Mouse (Mus musculus) small intestine, adult 2 months (tissue): ENCODE results near the gene B4galnt1. TPM values are rescaled to one million over a fixed set of nuclear protein-coding genes. Genes with fewer than 3 reads are reported as not detected.

Experiments used
- H3K27ac ChIP-seq: fragments of 200-500 bp; 2 replicates; pipeline ENCODE4 v1.5.1; 2012; ENCODE audit warnings: low read depth, low read length, control low read depth, inconsistent platforms; ENCODE audit not compliant: insufficient read depth
- H3K27me3 ChIP-seq: fragments of 200-500 bp; 2 replicates; pipeline ENCODE4 v1.6.1; 2012; ENCODE audit warnings: mild to moderate bottlenecking, moderate library complexity, low read length, inconsistent platforms; ENCODE audit not compliant: control insufficient read depth, insufficient read depth
- H3K36me3 ChIP-seq: fragments of 200-500 bp; 2 replicates; pipeline ENCODE4 v1.6.1; 2012; ENCODE audit warnings: mild to moderate bottlenecking, low read length, control low read depth, inconsistent platforms; ENCODE audit not compliant: control insufficient read depth, insufficient read depth
- H3K4me1 ChIP-seq: fragments of 200-500 bp; 2 replicates; pipeline ENCODE4 v1.6.1; 2012; ENCODE audit warnings: low read length, inconsistent platforms, mixed read lengths; ENCODE audit not compliant: control insufficient read depth, insufficient read depth, insufficient read length
- H3K4me3 ChIP-seq: fragments of 200-500 bp; 2 replicates; pipeline ENCODE4 v1.5.1; 2012; ENCODE audit warnings: low read depth, mild to moderate bottlenecking, control low read depth, inconsistent platforms, low read length, moderate library complexity
- CTCF ChIP-seq: fragments of 200-500 bp; IDR thresholded peaks from 2 replicates; pipeline ENCODE4 v1.5.1; 2012; ENCODE audit warnings: low read depth, mild to moderate bottlenecking, control low read depth, inconsistent platforms, low read length, moderate library complexity, mixed read lengths; ENCODE audit not compliant: insufficient replicate concordance, insufficient read length; ENCODE audit errors: extremely low read depth
- POLR2A ChIP-seq: fragments of 200-500 bp; IDR thresholded peaks from 2 replicates; pipeline ENCODE4 v1.6.1; 2012; ENCODE audit warnings: low read depth, mild to moderate bottlenecking, control low read depth, inconsistent platforms, low read length, moderate library complexity
- WGBS: fragments of 180-500 bp; shearing (Covaris S2); methylation state at CpG from one replicate; pipeline ENCODE4 v1.1.7; 2018; 5-methylcytosine and 5-hydroxymethylcytosine counted together
- polyA plus RNA-seq: library from polyadenylated mRNA; depleted of rRNA; stranded (reverse); fragments of >200 nt; gene quantifications from 2 replicates; pipeline ENCODE4 v1.2.3, GENCODE M21; 2012

Gene B4galnt1
- polyA plus RNA-seq, 1 experiment = 484 TPM

- Histone ChIP-seq H3K4me3 (no peak overlapping the region), H3K36me3 (peaks cover under 1% of the 10 kb centered on the region), H3K27me3 (no peaks in the 10 kb centered on the region), H3K27ac (peak overlapping the region; percentile 100), H3K4me1 (peaks cover 35% of the 10 kb centered on the region)
- WGBS = 21% methylated on average over 8 of the region's 8 CpGs
- TF ChIP-seq POLR2A (no peak; the same call in 1 of the 2 replicates), CTCF (no peak)
Observed at GRCm38 (mm10) chr10:127135118-127135836, 29.7 kb upstream of the B4galnt1 start.

- H3K4me1 ChIP-seq = peaks cover 41% of the 10 kb centered on the region
- peaks cover 5% of the 10 kb centered on the region for H3K36me3 ChIP-seq
- no peak overlapping the region for H3K4me3 ChIP-seq
- WGBS = 18% methylated on average over 4 of the region's 4 CpGs
- TF ChIP-seq POLR2A (no peak), CTCF (no peak)
- peak overlapping the region; percentile 100 for H3K27ac ChIP-seq
- no peaks in the 10 kb centered on the region for H3K27me3 ChIP-seq
Observed at GRCm38 (mm10) chr10:127136510-127136909, 28.5 kb upstream of the B4galnt1 start.

GRCm38 (mm10) chr10:127137896-127138295, 27.1 kb upstream of the B4galnt1 start:
- Histone ChIP-seq H3K36me3 (peaks cover 7% of the 10 kb centered on the region), H3K4me3 (no peak overlapping the region), H3K4me1 (peaks cover 43% of the 10 kb centered on the region), H3K27me3 (no peaks in the 10 kb centered on the region), H3K27ac (peak overlapping the region; percentile 100)
- WGBS = 25% methylated on average over 3 of the region's 3 CpGs
- TF ChIP-seq CTCF = no peak
- no peak for TF ChIP-seq POLR2A

- Histone ChIP-seq H3K4me3 (no peak overlapping the region), H3K4me1 (peaks cover 37% of the 10 kb centered on the region), H3K27ac (peak overlapping the region; percentile 100), H3K27me3 (no peaks in the 10 kb centered on the region), H3K36me3 (peaks cover 12% of the 10 kb centered on the region)
- TF ChIP-seq POLR2A (peak; percentile 58; the same call in 1 of the 2 replicates), CTCF (no peak)
- WGBS = 25% methylated on average over 18 of the region's 18 CpGs
Observed at GRCm38 (mm10) chr10:127138328-127139141, 26.5 kb upstream of the B4galnt1 start.

- 68% methylated on average over 11 of the region's 11 CpGs for WGBS
- Histone ChIP-seq H3K36me3 (peaks cover 24% of the 10 kb centered on the region), H3K4me3 (no peak overlapping the region), H3K27me3 (no peaks in the 10 kb centered on the region), H3K4me1 (peaks cover 33% of the 10 kb centered on the region), H3K27ac (peak overlapping the region; percentile 43)
- TF ChIP-seq POLR2A (no peak), CTCF (no peak)
Observed at GRCm38 (mm10) chr10:127140971-127141370, 24.1 kb upstream of the B4galnt1 start.

GRCm38 (mm10) chr10:127141500-127141899, 23.5 kb upstream of the B4galnt1 start:
- 73% methylated on average over 8 of the region's 8 CpGs for WGBS
- Histone ChIP-seq H3K27ac (peak overlapping the region; percentile 43; the same call in 1 of the 2 replicates), H3K27me3 (no peaks in the 10 kb centered on the region)

GRCm38 (mm10) chr10:127143228-127143627, 21.8 kb upstream of the B4galnt1 start:
- Histone ChIP-seq H3K27me3 (no peaks in the 10 kb centered on the region), H3K4me3 (no peak overlapping the region), H3K4me1 (peaks cover 25% of the 10 kb centered on the region; the same call in 1 of the 2 replicates), H3K36me3 (peaks cover 26% of the 10 kb centered on the region), H3K27ac (no peak overlapping the region)
- WGBS = 93% methylated on average over 8 of the region's 8 CpGs
- no peak for TF ChIP-seq CTCF
- TF ChIP-seq POLR2A = no peak

More at GRCm38 (mm10) chr10:127141500-127141899, 23.5 kb upstream of the B4galnt1 start:
- H3K36me3 ChIP-seq = peaks cover 24% of the 10 kb centered on the region
- peaks cover 31% of the 10 kb centered on the region for H3K4me1 ChIP-seq
- TF ChIP-seq POLR2A (no peak), CTCF (no peak)
- H3K4me3 ChIP-seq = no peak overlapping the region
